Mouse (Mus musculus) monocyte, adult 5-6 weeks (primary cell): ENCODE measurements around the gene BC049352. TPM values are rescaled to one million over a fixed set of nuclear protein-coding genes. Genes with fewer than 3 reads are reported as not detected.

Experiments used
- ATAC-seq: fragments of 153-309, 156-312 bp; replicated peaks from 2 replicates; pipeline ENCODE4 v1.8.0; 2017; ENCODE audit warnings: mild to moderate bottlenecking; ENCODE audit not compliant: low TSS enrichment, insufficient number of reproducible peaks, severe bottlenecking, poor library complexity, low FRiP score
- total RNA-seq: library from RNA; stranded (forward); fragments of 200-1000, 200-491, 200-594 nt; gene quantifications from 3 replicates; pipeline ENCODE4 v1.2.3, GENCODE M21; 2017

BC049352 gene
- total RNA-seq, 1 experiment from 2014 or later = 7.5 TPM

GRCm38 (mm10) chr9:45185250-45185649, 3.4 kb downstream of the BC049352 start:
- no peak for ATAC-seq

DNA sequence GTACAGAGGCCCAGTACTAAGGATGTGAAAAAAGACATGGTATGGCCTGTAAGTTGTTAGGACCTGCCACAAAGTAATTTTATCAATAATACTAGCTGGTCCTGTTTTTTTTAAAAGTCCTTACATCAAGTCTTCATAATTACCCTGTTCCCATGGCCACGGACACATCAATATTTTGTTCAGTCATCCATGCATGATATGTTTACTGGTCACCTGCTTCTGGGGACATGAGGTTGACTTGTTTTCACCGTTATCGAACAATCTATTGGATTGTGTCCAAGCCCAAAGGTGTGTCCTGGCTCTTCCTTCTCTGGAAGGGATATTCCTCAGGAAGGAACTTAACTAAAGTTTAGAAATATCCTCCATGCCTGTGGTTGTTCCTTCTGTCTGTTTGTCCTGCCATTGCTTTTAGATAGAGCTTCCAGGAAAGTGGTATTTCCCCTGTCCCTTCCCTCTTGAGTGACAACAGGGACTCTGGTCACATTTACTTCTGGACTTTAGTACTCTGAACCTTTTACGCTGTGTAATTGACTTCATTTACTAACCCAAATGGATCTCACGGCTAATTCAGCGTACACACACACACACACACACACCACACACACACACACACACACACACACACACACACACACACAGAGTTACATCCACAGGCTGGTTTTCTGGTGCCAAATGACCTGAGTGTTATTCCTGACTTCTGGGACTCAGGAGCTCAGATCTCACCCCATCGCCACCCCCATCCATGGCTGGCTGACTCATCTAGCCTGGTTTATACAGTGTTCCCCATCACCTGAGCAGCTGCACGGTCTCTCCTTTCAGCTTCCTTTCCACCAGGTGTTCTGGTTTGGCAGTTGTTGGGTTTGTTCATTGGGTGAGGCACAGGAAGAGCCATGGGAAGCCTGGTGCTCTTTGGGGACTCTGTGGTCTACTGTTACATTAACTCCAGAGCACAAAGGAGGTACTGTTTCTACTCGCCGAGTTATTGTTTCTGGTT, 7.1 kb downstream of the BC049352 start:
- no peak for ATAC-seq

GRCm38 (mm10) chr9:45189661-45190174, 7.9 kb downstream of the BC049352 start:
- ATAC-seq = no peak

DNA sequence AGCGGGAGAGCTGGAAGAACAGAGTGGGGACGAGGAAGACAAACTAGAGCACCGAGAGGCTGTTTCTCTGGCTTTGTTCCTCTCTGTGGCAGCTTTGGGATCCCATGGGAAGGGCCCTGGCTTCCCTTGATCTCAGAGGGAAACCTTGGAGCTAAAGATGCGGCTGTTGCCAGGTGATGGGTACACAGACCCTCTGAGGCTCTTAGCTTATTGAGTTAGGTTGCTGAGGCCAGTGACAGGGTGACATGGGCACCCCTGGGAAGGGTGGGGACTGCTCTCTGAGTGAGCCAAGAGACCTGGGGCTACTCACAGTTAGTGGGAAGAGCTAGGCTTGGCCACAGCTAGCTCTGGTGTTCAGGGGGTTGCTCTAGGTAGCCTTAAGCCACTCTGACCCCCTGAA, 13.7 kb downstream of the BC049352 start:
- ATAC-seq = no peak

DNA sequence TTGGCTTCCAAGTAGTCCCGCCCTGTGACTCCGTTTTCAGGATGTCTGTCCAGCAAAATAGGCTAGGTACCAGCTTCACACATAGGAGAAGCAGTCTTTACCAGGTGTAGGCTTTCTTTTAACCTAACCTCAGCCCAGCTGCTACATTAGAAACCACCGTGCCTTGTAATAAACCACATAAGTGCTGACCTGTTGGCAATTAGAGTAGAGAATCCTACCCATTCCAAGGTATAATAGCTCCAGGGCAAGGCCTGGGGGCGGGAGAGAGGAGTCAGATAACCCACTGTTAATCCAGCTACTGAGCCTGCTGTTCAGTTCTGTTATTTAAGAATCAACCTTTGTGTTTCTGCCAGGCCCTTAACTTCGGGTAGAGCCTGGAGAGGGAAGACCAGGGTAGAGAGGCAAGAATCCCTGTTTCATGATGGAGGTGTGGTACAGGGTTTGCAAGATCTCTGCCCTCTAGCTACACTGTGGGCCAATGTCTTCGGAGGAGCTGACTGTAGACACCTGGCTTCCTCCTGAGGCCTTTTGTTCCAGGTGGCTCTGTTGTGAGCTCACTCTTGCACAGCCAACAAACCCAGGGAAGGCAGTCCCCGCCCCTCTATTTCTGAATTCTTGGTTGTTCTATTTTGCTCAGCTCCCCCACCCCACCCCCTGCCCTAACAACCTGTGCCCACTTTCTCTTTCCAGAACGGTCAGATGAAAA, 14.5 kb downstream of the BC049352 start:
- no peak for ATAC-seq

GRCm38 (mm10) chr9:45197549-45197948, 15.7 kb downstream of the BC049352 start:
- ATAC-seq = no peak

GRCm38 (mm10) chr9:45201319-45201947, 19.6 kb downstream of the BC049352 start:
- no peak for ATAC-seq

DNA sequence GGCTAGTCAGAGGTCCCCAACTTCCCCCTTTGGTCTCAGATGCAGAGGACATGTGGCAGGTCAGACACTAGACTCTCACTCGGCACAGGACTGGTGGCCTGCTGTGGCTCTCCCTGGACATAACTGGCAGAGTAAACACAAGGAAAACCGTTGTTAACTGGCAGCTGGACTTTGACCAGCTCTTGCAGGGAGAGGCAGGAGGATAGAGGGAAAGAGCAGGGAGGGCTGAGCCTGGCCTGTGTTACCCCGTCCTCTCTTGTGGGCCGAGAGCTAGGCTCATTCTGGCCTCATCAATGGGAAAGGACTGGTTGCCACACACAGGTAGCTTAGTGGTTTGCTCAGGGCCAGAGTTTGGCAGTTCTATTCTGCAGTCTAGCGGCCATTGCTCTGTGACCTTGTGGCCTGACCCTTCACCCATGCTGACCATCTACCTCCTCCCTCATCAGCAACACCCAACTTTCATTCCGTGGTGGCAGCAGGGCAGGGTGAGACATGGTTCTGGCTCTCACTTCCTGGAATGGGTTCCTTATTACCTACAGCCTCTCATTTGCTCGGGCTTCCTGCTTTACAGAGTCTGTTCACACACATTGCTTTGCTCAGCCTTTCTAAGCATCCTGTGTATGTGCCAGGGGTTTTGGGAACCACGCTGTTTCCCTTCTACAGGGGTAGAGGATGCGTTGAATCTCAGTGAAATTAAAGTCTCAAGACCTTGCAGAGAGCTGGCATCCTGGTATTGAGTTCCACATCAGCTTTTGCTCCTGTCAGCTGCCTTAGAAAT, 20.4 kb downstream of the BC049352 start:
- peak; percentile 83 for ATAC-seq

DNA sequence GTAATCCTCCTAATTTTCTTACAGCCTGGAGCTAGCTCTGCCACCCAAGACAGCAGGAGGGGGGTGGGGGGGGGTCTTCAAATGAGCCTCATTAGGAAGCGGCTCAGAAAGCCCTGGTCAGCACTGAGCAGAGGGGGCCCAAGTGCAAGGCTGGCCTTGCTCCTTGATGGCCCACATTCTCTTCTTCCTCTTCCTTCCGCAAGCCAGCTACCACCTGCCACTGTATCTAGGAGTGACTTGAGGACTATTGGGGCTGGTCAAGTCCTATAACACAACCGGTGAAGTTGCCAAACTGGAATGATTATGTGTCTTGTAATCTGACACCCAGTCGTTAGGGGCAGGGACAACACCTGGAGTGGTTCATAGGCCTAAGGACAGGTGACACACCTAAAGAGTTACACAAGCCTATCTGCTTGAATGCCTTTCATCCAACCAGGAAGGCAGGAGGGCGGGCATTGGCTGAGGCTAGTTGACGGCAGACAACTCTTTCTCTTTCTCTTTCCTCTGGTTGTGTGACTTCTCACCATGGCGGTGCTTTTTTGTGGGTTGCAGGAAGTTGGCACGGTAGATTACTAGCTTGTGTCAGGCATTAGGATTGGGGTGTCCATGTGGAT, 22.1 kb downstream of the BC049352 start, which contains the start of gene Tmprss4:
Gene Tmprss4 (minus strand): TSS at position 296 of the 614 bp plus-strand sequence.
- ATAC-seq = no peak

GRCm38 (mm10) chr9:45205143-45205542, 23.3 kb downstream of the BC049352 start:
- ATAC-seq = no peak

GRCm38 (mm10) chr9:45206121-45206520, 24.3 kb downstream of the BC049352 start:
- no peak for ATAC-seq

- no peak for ATAC-seq
Observed at GRCm38 (mm10) chr9:45207015-45207743, 25.4 kb downstream of the BC049352 start.

GRCm38 (mm10) chr9:45212001-45212400, 30.2 kb downstream of the BC049352 start:
- no peak for ATAC-seq

GRCm38 (mm10) chr9:45215526-45216179, 33.8 kb downstream of the BC049352 start:
- ATAC-seq = no peak

DNA sequence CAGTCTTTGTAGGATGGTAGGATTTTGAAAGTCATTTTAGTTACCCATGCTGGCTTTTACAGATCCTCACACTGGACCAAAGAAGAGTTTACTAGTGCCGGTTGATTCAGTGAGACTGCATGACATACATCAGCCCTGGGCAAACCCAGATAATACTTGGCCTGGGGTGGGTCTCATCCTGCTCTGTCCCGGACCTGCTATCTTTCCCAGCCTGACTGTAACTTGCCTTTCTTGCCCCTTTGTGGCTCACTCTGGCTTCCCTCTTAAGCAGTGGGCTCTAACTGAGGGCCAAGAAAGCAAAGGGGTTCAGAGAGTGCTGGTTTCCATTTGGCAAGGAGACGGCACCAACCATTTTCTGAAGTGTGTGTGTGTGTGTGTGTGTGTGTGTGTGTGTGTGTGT, 37.8 kb downstream of the BC049352 start:
- ATAC-seq = no peak

DNA sequence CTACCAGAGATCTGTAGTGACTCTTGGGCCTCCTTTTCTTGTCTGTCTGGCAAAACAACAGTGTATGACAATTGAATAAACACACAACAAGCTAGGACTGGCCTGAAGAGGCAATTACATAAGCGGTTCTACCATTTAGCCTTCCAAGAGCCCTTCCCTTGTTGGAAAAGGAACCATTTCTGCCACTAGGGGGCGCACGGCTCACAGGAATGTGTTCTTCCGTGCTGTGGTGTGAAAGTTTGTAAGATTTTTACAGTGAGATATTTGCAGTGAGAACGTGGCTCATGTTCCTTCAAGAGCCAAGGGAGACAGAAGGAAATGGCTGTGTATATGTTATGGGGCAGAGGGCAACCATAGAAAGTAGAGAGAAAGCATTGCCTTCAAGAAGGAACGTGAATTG, 39.8 kb downstream of the BC049352 start:
- peak; percentile 89 for ATAC-seq

DNA sequence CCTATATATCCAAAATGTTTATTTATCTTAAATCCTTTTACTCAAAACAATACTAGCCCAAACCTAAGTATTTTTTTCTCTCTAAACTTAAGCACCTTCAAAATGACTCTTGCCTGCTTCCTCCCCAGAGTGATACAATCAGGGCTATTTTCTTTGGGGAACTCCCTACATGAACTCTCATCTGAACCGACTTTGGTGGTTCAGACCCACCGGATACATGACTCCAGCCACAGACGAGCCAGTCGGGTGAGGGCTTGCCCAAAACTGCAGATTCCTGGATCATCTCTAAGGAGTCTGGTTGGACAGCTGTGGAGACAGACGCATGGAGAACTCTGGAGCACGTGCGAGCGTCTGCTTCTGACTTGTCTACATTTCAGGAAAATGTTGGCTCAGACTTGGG, 47.6 kb downstream of the BC049352 start:
- no peak for ATAC-seq
